Mouse (Mus musculus) adrenal gland (tissue): Measurements from ENCODE around the gene Ermard.

Experiments used
- intact Hi-C: fragments of 180-260 bp; cut with DNase I; formaldehyde crosslinking; loops from one replicate; pipeline ENCODE4 v1.15.1; 2025

Ermard gene

DNA sequence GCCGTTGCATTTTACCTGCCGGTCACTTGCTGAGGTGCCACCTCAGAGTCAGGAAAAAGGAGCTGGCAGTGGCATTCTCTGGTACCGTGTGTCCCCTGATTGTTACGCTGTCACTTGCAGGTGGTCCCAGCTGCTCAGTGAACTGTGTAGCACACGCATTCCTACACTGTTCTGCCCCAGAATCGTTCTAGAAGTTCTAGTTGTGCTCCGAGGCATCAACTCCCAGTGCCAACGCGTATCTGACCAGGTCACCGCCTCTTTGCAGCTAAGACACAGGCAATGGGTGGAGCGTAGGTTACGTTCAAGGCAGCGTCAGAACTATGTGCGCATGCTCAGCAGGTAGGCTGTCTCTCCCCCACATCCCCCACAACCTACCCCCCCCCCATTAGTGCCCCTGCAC, 18.6 kb downstream of the Ermard start:
- intact Hi-C loops = no loop called here

DNA sequence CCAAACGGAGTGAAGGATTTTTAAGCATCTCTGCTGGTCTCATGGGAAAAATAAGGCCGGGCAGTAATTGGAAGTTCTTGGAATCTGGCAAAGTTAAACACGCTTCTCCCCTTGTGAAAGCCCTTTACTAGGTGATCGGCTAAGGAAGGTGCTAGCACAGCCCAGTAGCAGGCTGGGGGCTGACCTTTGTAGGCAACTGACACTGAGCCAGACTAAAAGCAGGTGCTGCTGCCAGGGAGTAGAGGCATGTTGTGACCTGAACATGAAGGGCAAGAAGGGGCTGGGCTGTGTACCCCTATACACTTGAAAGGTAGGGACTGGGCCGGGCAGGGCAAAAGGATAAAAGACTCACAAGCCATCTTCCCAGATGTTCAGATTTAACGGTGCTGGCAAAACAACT, 19.3 kb downstream of the Ermard start:
- intact Hi-C loops = no loop called here

DNA sequence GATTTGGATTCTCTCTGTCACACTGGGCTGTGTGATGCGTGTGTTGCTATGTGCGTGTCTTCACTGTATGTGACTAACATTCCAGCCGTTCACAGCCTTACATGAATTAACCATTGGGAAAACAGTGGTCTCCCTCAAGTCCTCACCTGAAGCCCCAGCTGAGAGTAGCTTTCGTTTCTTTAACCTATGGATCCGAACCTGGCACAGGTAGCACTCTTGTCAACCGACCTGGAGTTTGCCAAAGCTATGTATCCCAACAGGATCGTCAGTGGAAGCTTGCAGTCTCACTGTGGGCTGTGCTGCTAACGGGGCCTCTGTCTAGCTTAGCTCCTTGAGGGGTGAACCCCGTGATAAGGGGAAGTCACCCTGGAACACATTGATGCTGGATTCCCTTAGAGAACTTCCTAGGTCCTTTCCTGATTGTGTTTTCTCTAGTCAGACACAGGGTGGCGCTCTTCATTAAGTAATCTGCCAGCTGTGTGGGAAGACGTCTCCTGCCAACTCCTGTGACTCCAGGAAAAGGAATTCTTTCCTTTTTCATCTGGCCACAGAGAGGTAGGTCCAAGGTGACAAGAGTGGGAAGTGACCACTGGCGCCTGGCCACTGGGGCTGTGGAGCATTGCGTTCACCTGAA, 24.5 kb downstream of the Ermard start:
- intact Hi-C loops = loop anchor here (1.0 to 2.0 kb wide), 2 partner anchors 313 to 403 kb away; no protein-coding TSS in a partner anchor

DNA sequence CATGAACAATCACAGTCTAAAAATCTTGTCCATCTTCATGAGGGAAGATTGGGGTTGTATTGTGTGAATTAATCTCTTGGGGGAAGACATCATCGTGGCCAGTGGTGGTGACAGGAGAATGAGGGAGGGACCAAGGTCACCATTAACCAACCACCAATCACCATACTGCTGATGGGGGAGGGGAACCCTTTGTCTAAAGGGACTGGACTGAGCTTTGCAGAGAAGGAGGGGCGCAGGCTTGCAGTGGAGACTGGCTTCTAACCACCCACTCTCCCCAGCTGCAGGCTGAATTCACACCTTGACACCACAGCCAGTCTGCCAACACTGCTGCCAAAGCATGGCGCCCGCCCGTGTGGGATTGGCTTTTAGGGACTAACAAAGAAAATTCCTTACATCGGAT, 25.1 kb downstream of the Ermard start:
- intact Hi-C loops = loop anchor here (1.0 kb wide), 1 partner anchor 312 kb away; no protein-coding TSS in a partner anchor

DNA sequence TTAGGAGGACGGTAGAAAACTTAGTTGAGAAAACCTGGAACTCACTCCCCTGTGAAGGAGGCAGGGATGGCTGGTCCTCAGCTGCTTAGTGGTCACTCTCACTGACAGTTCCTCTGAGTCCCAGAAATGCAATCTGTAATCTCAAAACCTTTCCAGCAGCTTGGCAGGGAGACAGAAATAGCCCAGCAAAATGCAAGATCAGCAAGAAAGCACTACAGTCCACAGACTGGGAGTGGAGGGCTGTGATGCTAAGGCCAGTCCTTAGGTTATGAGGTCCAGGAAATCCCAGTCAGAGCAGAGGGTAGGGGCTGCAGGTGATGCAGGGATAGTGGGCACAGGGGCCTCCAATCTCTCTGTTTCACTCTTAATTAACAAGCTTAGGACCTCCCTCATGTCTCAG, 25.9 kb downstream of the Ermard start:
- intact Hi-C loops = loop anchor here (1.0 kb wide), 1 partner anchor 311 kb away; no protein-coding TSS in a partner anchor

DNA sequence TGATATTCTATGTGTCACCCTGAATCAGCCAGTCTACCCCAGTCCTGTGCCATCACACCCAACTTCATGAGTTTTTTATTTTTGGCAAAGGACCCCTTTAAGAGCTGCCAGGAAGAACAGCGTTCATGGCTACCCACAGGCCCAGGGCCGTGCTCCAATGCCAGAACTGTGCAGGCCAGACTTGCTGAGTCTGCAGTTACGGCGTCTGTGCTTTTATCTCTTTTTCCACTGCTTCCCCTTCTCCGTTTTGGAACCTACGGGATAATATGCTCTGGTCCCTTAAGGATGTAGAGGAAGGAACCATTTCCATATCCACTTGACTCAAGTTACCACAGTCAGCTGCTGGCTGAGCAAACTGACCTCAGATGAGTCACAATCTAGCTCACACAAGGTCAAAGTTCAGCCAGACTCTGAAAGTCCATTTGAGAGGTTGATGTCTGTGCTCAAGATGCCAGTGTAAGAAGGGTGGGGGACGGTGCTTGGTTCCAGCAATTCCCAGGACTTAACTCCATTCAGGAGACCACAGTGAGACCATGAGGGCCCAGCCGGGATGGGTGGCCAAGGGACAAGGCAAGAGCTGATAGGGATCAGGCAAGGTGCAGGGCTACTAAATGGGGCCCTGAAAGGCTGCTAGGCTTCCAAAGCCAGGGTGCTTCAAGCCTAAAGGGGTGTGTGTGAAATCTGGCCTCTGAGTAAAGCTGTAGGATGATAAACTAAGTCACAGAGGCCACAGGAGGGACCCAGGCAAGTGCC, 27.2 kb downstream of the Ermard start:
- intact Hi-C loops = no loop called here

DNA sequence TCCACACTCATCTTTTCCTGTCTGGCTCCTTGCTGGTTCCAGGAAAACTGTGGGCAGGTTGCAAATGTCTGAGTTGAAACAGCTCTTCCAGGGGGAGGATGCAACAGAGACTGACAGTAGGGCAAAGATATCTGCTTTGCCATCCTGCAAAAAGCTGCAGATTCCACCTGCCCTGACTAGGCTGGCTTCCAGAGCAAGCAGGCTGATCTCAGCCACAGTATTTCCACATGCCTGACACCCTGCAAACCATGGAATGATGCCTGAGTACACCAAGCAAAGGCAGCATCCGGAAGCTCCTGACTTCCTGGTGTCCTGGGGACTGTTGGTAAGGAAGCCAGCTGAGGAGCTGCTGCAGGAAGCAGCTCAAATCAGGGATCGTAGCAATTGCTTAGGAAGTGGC, 28.1 kb downstream of the Ermard start:
- intact Hi-C loops = no loop called here

DNA sequence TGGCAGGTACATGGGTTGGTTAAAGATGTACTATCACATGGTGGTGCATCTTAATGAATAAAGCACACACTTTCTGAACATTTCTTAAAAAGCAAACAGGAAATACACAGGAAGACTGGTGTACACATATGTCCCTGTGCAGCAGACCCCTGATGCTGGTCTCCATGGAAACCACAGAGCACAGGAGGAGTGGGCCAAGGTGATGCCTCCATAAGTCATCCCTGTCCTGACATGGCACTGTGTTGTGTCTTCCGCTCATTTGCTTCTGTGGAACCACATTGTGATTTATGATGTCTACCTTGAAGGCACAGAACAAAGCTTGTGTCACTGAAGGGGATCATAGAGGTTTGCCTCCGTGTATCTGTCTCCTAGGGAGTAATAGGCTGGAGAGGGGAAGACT, 31.2 kb downstream of the Ermard start:
- intact Hi-C loops = no loop called here

DNA sequence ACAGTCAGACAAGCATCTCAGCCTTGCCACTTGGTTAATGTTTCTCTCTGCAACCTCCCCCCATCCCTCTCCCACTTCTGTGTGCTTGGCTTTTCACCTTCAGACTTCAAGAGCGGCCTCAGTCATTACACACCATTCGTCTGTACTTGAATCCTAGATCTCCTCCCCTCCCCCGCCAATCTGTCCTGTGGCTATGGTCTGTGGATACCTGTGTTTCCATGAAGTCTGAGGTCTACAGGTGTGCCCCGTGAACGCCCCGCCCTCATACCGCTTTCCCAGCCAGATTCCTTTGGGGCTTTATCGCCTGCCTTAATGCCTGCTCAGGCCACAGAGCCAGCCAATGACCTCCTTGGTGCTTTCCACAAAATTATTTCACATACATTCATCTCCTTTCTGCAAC, 34.0 kb downstream of the Ermard start:
- intact Hi-C loops = no loop called here

DNA sequence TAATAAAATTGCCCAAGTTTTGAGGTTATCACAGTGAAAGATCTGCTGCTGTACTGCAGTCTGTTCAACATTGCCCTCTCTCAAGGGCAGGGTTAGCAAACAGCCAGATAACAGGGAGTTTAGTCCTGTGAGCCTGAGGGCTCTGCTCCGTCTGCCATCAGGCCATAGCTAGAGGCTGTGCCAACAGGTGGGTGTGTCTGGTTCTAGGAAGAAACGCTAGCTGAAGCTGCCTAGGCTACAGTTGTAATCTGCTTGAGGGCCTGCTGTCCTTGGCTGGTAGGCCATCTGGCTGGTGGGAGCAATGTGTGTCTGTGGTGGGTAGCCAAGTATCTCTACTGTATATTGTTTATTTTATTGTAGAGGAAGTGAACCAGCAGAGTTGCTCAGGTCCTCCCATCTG, 36.5 kb downstream of the Ermard start:
- intact Hi-C loops = no loop called here

DNA sequence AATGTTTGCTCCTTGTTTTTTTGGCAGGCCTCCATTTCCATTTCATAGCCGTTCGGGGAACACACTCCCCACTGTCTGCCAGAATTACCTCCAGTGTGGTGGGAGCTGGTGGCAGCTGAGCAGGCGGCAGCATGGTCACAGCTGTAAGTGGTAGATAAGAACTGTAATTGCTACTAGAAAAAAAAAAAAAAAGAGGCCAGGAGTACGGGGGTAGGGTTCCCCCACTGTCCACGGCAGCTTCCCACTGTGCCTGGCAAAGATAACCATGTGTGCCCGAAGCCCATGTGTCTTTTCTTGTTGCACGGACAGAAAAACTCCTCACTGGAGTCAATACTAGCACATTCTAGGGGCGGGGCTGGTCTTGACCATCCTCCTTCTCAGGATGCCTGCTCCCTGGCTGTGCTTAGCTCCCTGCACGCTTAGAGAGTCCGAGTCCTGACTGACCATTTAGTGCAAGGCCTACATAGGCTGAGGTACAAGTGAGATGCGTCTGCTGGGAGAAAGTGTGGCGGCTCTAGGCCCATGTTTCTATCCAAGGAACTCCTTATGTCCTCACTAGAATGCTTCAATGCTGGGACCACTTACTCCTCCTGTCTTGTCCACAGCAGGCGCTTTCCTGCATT, 43.3 kb downstream of the Ermard start:
- intact Hi-C loops = no loop called here

DNA sequence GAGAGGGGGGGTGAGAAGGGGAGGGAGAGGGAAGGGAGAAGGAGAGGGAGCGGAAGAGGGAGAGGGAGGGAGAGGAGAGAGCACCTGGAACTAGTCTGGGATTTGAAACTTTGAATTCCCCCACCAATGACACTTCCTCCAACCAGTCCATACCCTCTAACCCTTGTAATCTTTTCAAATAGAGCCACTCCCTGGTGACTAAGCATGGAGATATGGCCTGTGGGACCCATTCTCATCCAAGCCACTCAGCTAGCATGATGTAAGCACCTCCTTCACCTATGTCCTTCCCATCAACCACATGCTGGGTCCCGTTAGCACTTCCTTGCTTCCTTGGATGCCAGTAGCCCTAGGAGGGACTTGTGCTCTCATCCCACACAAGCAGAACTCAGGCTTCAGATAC, 44.0 kb downstream of the Ermard start:
- intact Hi-C loops = no loop called here

DNA sequence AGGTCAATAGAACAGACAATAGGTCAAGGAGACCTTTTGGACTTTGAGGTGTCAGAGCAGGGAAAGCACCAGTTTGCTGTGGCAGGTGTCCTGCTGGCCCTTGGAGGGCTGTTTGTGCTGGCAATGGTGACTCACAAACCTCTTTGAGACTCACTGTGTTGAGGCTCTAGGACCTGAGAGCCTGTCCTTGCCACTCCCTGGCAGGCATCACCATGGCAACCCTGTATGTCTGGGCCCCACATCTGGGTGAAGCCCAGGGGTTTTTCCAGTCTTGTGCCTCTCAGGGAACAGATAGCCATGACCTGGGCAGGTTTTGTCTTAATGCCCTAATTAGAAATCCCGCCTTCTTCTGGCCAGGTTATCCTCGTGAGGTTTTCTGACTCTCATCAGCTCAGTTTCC, 47.2 kb downstream of the Ermard start:
- intact Hi-C loops = no loop called here

DNA sequence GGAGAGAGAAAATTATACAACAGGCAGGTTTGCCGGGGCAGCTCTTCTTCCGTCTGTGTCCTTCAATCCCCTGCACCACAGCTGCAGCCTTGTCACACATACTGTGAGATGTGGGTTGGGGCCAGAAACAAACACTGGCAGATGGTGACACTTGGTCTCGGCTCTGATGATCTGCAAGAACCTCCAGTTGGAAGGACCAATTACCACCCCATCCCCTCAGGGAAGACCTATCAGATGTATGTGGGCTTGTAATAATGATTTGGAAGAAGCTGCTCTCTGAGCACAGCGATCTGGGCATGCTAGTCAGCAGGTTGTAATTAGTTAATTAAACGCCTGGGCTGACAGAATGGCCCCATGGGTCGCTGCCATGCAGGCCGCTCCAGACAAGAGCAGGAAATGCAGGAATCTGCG, 47.6 kb downstream of the Ermard start:
- intact Hi-C loops = no loop called here

DNA sequence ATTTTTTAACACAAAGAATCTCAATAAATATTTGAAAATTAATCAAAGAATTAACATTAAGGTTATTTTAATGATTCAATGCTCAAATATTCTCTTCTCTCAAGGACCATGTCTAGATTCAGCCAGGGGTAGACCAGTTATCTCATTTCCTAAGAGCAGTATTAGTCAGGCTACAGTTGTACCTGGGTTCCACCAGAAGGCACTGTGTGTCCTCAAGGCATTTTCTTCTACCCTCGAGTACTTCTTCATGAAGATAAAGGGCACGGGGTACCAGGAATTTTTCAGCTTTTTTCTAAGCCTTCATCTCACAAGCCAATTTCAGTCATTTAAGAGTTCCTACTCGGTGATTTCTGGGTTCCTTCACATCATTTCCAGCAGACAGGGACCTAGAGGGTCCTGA, 50.7 kb downstream of the Ermard start:
- intact Hi-C loops = no loop called here

DNA sequence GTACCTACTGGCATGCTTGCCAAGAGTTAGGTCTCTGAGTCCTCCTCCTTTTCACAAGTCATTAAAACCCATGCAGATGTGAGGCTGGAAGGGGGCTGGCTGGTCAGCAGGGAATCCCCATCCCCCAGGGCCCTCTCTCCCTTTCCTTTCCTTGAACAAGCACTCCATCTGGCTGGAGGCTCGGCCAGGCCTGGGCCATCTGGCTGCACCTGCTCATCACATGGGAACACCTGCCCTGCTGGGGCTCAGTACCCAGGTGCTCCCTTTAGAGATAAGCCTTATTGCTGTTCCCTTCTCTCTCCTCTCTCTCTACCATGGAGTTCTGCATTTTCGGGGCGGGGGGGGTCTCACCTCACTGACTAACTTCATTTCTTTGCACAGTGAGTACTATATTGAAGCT, 52.5 kb downstream of the Ermard start:
- intact Hi-C loops = no loop called here

DNA sequence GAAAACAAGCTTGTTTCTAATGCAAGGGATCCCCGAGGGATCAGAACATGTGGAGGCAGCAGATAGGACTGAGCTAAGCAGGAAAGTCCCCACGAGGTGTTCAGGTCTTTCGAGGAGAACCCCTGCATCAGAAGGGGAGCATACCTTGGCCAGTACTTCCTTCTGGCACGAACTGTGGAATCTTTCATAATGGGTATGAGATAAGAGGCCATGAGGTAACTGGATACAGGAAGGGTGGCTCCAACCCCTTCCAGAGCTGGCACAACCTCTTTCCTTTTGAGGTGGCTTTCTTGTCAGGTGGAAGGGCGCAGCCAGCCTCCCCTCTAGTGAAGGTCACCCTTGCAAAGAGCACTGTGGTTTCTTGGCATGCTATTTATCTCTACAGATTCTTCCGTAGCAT, 55.8 kb downstream of the Ermard start:
- intact Hi-C loops = no loop called here

DNA sequence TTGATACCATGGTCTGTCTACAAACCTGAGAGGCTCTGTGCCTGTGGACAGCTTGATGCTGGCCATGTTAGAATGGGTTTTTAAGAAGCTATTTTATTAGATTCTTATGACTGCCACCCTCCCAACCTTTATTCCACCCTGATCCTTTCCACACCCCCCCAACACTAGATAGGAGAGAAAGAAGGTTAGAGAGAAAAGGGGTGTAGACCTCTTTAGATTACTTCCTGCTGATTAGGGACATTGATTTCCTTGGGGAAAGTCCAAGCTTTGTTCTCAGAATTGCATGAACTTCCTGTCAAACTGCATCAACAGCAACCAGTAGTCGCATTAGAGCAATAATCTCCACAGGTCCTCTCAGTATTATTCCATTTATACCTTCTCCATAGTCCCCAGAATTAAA, 57.7 kb downstream of the Ermard start:
- intact Hi-C loops = no loop called here

DNA sequence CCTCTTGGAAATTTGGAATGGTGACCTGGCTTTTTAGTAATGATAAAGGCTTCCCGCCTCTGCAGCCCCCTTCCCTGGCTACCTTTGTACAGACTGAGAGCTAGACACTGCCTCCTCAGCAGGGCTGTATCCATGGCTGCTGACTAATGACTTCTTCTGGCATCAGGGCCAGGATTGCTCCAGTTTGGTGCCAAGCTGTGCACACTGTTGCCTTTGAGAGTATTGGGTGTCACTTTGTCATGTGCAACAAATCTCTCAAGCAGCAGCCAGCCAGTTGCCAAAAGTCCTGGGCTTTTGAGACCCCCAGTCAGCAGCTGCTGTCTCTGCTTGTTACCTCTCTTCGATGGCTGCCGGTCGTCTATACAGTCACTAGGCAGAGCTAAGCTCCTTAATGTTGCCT, 60.3 kb downstream of the Ermard start:
- intact Hi-C loops = no loop called here

DNA sequence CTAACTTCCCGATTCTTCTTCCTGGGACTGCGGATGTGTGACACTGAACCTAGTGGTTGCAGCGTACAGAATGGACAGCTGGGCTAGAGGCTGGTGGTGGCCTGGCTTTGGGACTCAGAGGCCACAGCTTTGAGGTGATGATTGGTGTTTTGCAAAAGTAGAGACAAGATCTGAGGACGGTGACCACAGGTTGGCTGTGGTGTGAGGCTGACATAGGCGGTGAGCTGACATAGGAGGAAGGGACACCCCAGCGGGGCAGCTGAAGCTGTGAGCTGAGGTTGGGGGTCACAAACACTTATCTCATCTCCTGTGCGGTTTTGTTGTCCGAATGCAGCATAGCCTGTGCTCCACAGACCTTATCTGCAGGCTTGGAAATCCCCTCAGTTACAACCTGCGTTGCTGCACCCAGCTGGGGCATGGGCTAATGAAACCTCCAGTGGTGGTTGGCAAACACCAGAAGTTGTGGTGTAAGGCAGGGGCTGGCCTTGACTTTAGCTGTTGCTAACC, 66.2 kb downstream of the Ermard start:
- intact Hi-C loops = no loop called here

DNA sequence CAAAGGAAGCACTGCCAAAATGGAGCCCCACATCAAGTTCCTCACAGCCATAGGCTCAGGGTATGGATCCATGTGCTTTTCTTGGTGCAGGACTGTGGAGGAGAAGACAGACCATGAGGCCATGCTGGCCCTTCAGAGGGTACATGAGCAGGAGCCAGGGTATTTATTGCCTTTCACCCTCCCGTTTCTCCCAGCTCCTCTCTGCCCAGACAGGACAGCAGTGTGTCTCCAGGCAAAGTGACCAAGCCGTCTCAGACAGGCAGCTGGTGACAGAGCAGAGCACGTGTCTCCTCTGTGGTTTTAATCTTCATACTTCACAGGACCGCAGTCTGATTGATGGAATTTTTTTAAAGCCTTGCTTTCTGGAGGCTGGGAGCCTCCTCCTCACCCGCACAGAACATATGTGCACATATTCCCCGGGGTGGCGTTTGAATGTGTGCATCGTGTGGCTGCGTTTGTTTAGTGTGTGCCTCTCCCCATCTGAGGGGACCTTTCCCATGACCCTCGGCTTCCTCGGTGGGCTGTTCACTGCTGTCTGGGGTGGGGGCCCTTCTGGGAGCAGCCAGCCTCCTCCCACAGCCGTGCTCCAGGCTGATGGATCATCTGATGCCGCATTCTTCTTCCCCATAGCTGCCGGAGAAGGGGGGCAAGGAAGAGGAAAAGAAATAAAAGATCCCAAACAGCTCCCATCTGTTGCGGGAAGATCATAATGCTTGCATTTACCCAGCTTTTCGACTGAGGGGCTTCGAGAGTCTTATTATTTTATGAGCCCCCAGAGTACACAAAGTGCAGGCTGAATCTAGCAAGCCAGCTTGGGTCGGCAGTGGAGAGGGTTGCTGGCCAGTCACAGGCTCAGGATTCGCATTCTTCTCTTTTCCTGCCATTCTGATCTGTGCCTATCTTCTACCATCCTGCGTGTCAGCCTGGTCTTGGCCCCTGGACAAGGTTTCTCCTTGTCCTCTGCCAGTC, 67.7 kb downstream of the Ermard start:
- intact Hi-C loops = no loop called here
